Mouse (Mus musculus): ENCODE data around the gene Skiv2l.

DNA sequence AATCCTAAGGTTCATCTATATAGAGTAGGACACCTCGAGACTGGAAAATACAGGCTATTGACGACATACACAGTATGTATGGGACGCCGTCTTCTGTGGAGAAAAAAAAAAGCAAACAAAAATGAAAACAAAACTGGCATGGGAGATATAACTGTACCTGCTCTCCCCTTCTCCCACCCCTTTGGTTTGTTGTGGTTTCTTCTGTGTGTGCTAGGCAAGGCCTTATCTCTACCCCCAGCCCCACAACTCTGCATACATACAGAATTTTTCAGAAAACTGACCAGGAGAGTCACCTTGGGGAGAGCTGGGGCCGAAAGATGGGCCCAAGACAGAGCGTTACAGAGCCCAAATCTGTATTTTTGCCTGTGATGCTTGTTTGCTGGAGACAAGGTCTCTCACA lies 34.7 kb upstream of the Skiv2l start:
- TF ChIP-seq CTCF (IDR thresholded peaks at IDR 0.05; ENCODE audit: low read depth) (no peak), EP300 (IDR thresholded peaks at IDR 0.05; ENCODE audit: low read depth) (no peak)

Measured in heart, postnatal 0 days (tissue).